Mouse (Mus musculus) cerebellum, adult 11 months (tissue): ENCODE results near the gene Gtf2b.

Experiments used
- DNase-seq: peaks from one replicate; pipeline ENCODE4 v3.0.0; 2022

Gene Gtf2b

DNA sequence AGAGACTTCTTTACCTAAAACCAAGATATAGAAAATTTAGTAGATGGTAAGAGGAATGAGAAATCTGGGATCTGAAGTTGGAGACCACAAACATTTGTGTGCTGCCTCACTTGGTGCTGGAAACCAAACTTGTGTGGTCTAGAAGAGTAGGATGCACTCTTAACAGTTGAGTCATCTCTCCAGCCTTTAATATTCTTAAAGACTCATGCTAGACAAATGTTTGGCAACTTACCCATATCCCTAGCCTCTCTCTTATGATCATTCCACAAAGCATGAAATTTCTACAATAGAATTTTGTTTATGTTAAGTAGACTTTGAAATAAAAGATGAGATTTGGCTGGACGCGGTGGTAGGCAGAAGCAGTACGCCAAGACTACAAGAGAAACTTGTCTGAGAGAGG, 52.7 kb downstream of the Gtf2b start:
- DNase-seq: no peak

DNA sequence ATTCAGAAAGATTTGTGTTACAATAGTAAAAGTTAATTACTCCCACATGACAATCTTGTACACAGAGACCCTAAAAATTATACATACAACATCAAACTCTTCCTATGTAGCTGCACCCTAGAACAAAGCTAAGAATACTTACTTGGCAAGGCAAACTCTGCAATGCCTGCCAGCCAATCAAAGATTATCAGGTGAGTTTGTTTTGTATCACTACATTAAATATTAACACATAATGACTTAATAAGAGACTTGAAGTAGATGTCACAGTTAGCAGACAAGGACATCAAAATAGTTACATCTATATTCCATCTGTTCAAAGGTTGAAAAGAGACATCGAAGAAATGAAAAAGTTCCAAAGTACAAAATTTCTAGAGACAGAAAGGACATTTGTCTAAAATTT, 58.8 kb downstream of the Gtf2b start:
- DNase-seq: no peak

DNA sequence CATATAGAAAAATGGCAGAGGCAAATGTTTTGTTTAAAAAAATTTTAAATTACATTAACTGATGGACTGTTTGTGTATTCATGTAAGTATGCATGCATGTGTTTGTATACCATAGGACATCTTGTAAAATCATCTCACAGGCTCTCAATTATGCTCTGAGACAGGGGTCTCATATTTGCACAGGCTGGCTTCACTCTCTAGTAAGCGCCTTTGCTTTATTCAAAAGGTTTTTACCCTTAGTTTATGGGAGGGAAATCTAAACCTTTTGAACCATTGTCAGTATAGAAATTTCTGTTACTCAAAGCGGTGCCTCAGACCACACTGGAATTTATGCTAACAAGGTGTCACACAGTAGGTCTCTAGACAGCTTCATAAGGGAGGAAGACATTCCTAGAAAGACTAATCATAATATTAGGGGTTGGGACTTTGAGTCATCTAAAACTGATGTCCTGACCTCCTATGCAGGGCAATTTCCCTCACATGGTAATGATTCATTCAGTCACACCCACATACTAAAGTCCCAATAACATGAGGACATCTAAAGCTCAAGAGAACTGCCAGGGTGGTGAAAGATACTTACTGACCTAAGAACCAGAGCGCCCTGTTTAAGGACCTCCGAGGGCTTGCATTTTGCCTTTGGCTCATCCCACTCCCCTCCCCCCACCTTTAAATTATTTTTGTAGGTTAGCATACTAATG, 61.8 kb downstream of the Gtf2b start:
- DNase-seq: no peak

DNA sequence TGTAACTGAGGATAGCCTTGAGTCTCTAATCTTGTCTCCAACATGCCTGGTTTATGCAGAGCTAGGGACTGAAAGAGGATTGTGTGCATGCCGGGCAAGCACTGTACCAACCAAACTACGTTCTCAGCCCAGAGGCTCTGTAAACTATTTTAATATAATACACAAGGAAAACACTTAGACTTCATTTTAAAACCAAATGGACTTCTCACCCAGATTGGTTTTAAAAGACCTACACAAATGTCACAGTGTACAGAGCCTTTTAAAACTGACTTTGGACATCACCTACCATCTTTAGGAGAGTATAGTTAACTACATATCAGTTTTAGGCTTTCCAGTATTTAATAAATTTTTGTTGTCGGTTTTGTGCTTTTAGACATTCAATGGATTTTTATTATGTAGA, 68.1 kb downstream of the Gtf2b start:
- no peak for DNase-seq
